Mouse (Mus musculus) ES-Bruce4 (cell line): ENCODE data around the gene Slc44a4. TPM values are rescaled to one million over a fixed set of nuclear protein-coding genes. Genes with fewer than 3 reads are reported as not detected.
"Not testable (repeated sequence)": the region's sequence is repeated elsewhere in the genome, so short reads cannot be mapped to it uniquely, and the experiment has no call there.

Experiments
- H3K27ac ChIP-seq: 2 replicates; pipeline ENCODE4 v1.5.1; 2012; ENCODE audit warnings: low read length, inconsistent platforms; ENCODE audit not compliant: insufficient read depth
- H3K27me3 ChIP-seq: 2 replicates; pipeline ENCODE4 v1.6.1; 2012; ENCODE audit warnings: mild to moderate bottlenecking, low read length, inconsistent platforms; ENCODE audit not compliant: control insufficient read depth, poor library complexity, insufficient read depth, severe bottlenecking
- H3K36me3 ChIP-seq: 2 replicates; pipeline ENCODE4 v1.6.1; 2012; ENCODE audit warnings: inconsistent platforms, mild to moderate bottlenecking, low read length, moderate library complexity; ENCODE audit not compliant: control insufficient read depth, poor library complexity, insufficient read depth, severe bottlenecking
- H3K4me1 ChIP-seq: one replicate; pipeline ENCODE4 v1.8.1; 2011; ENCODE audit warnings: low read length; ENCODE audit not compliant: control insufficient read depth, insufficient read depth
- H3K4me3 ChIP-seq: 2 replicates; pipeline ENCODE4 v1.5.1; 2011; ENCODE audit warnings: low read depth, mild to moderate bottlenecking, low read length
- H3K9ac ChIP-seq: 2 replicates; pipeline ENCODE4 v1.6.1; 2012; ENCODE audit warnings: low read depth, mild to moderate bottlenecking, inconsistent platforms; ENCODE audit not compliant: poor library complexity, severe bottlenecking
- H3K9me3 ChIP-seq: replicated peaks from 2 replicates; pipeline ENCODE4 v1.6.1; 2012; ENCODE audit warnings: mild to moderate bottlenecking, low read length, inconsistent platforms; ENCODE audit not compliant: control insufficient read depth, poor library complexity, insufficient read depth, severe bottlenecking
- CTCF ChIP-seq: IDR thresholded peaks from one replicate; pipeline ENCODE4 v1.8.1; 2011; ENCODE audit warnings: low read depth, low read length
- EP300 ChIP-seq: IDR thresholded peaks from 2 replicates; pipeline ENCODE4 v1.6.1; 2011; ENCODE audit warnings: low read depth, low read length; ENCODE audit not compliant: insufficient read depth
- POLR2A ChIP-seq: IDR thresholded peaks from one replicate; pipeline ENCODE4 v1.8.1; 2011; ENCODE audit warnings: low read length; ENCODE audit not compliant: insufficient read depth
- polyA plus RNA-seq: library from polyadenylated mRNA; stranded (reverse); fragments of >200 nt; gene quantifications from 2 replicates; pipeline ENCODE4 v1.2.4, GENCODE M21; 2011; ENCODE audit warnings: low read depth; ENCODE audit not compliant: missing spikeins, insufficient read depth, insufficient read length

Gene Slc44a4
- polyA plus RNA-seq, 1 experiment, result 5.3 TPM

DNA sequence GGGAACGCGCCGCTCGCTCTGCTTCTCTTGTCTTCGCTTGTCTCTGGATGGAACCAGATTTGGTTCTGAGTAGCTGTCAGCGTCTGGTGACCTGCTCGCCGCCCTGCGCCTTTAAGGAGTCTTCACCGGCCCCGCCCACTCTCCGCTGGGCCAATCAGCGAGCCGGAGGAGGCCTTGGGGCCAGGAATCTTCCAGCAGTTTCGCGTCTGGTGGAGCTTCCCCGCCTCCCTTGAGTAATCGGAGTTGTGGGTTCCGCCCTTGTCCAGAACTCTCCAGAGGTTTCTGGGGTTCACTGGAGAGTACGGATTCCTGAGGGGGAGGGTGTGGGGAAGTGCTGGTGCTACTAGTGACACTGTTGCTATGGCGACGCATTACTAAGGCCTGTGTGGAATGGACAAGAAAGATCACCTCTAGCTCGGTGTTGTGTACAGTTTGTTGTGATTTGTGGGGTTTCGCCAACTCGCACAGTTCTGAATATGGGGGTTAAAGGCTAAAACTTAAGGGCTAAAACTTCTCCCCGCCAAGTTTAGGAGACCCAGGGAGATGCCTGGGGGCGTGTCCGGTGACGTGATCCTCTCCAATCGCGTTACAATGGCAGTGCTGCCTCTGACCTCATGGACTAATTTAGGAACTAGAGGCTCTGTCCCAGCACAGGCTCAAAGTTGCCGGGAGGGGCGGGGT lies 57.9 kb downstream of the Slc44a4 start, which contains the start of the genes Hspa1a and Hspa1l:
Gene Hspa1a, minus strand, starts transcription at position 88 of the 681 bp plus-strand sequence.
Gene Hspa1l, plus strand, starts transcription at position 635 of the 681 bp plus-strand sequence.
- H3K4me3 ChIP-seq, result peak within 1 kb of the TSS; percentile 58
- H3K36me3 ChIP-seq, H3K9me3 ChIP-seq, H3K4me1 ChIP-seq, H3K27ac ChIP-seq, H3K27me3 ChIP-seq, H3K9ac ChIP-seq: not testable (repeated sequence)

GRCm38 (mm10) chr17:34975581-34976492 lies 61.6 kb downstream of the Slc44a4 start:
- no peak overlapping the region for H3K27ac ChIP-seq
- H3K4me1 ChIP-seq, result no peaks in the 10 kb centered on the region
- no peaks in the 10 kb centered on the region for H3K27me3 ChIP-seq
- H3K36me3 ChIP-seq, result no peaks in the 10 kb centered on the region
- no peaks in the 10 kb centered on the region for H3K9me3 ChIP-seq
- no peak overlapping the region for H3K4me3 ChIP-seq
- no peak for TF ChIP-seq POLR2A
- TF ChIP-seq EP300, result no peak
- no peak for TF ChIP-seq CTCF
- H3K9ac ChIP-seq, result no peak overlapping the region

DNA sequence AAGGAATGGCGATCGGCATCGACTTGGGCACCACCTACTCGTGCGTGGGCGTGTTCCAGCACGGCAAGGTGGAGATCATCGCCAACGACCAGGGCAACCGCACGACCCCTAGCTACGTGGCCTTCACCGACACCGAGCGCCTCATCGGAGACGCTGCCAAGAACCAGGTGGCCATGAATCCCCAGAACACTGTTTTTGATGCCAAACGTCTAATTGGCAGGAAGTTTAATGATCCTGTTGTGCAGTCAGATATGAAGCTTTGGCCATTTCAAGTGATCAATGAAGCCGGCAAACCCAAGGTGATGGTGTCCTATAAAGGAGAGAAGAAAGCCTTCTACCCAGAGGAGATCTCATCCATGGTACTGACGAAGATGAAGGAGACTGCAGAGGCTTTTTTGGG lies 62.7 kb downstream of the Slc44a4 start:
- H3K36me3 ChIP-seq, result no peaks in the 10 kb centered on the region
- TF ChIP-seq POLR2A (no peak), EP300 (no peak)
- H3K9me3 ChIP-seq, result no peaks in the 10 kb centered on the region
- H3K4me3 ChIP-seq, result no peak overlapping the region
- no peaks in the 10 kb centered on the region for H3K4me1 ChIP-seq
- H3K27ac ChIP-seq, result no peak overlapping the region
- H3K27me3 ChIP-seq, result no peaks in the 10 kb centered on the region
- H3K9ac ChIP-seq, result no peak overlapping the region

DNA sequence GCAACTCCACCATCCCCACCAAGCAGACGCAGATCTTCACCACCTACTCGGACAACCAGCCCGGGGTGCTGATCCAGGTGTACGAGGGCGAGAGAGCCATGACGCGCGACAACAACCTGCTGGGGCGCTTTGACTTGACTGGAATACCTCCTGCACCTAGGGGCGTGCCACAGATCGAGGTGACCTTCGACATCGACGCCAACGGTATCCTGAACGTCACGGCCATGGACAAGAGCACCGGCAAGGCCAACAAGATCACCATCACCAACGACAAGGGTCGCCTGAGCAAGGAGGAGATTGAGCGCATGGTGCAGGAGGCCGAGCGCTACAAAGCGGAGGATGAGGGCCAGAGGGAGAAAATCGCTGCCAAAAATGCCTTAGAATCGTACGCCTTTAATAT lies 64.0 kb downstream of the Slc44a4 start:
- no peaks in the 10 kb centered on the region for H3K36me3 ChIP-seq
- H3K4me3 ChIP-seq, result no peak overlapping the region
- H3K27me3 ChIP-seq, result no peaks in the 10 kb centered on the region
- no peaks in the 10 kb centered on the region for H3K9me3 ChIP-seq
- no peaks in the 10 kb centered on the region for H3K4me1 ChIP-seq
- no peak overlapping the region for H3K9ac ChIP-seq
- no peak overlapping the region for H3K27ac ChIP-seq
- TF ChIP-seq EP300 (no peak), POLR2A (no peak)

- H3K9ac ChIP-seq, result no peak overlapping the region
- H3K9me3 ChIP-seq, result no peaks in the 10 kb centered on the region
- H3K4me3 ChIP-seq, result no peak overlapping the region
- TF ChIP-seq POLR2A (no peak), CTCF (no peak), EP300 (no peak)
- H3K27me3 ChIP-seq, result no peaks in the 10 kb centered on the region
- peaks cover 3% of the 10 kb centered on the region; the same call in 1 of the 2 replicates for H3K36me3 ChIP-seq
- H3K4me1 ChIP-seq, result no peaks in the 10 kb centered on the region
- H3K27ac ChIP-seq, result no peak overlapping the region
These were observed 65.4 kb downstream of the Slc44a4 start for GRCm38 (mm10) chr17:34979631-34980030.

Other genes with a start within 250 kb of the Slc44a4 start
- 0.13 and 0.15 TPM in 2 replicates for gene Tnxb, start 243.9 kb upstream of the Slc44a4 start, polyA plus RNA-seq
- gene C4b, start 170.6 kb upstream of the Slc44a4 start, polyA plus RNA-seq, result 0.12 and 0.23 TPM in 2 replicates
- not detected in 2 replicates for gene Cyp21a1, start 109.9 kb upstream of the Slc44a4 start, polyA plus RNA-seq
- gene Stk19, start 77.5 kb upstream of the Slc44a4 start, polyA plus RNA-seq, result 18.7 and 25.8 TPM in 2 replicates
- 22.6 and 24.5 TPM in 2 replicates for gene Dxo, start 77.4 kb upstream of the Slc44a4 start, polyA plus RNA-seq
- 12.7 and 13.1 TPM in 2 replicates for gene Skiv2l, start 64.3 kb upstream of the Slc44a4 start, polyA plus RNA-seq
- 53.0 and 63.6 TPM in 2 replicates for gene Nelfe, start 64.1 kb upstream of the Slc44a4 start, polyA plus RNA-seq
- gene Cfb, start 51.9 kb upstream of the Slc44a4 start, polyA plus RNA-seq, result not detected in 2 replicates
- 22.8 and 24.7 TPM in 2 replicates for gene Zbtb12, start 35.0 kb upstream of the Slc44a4 start, polyA plus RNA-seq
- gene Gm20547, start 32.4 kb upstream of the Slc44a4 start, polyA plus RNA-seq, result 0.41 TPM in 1 of 2 replicates, not detected in the other
- gene C2, start 16.2 kb upstream of the Slc44a4 start, polyA plus RNA-seq, result 9.9 and 10.8 TPM in 2 replicates
- gene Ehmt2, start 16.0 kb upstream of the Slc44a4 start, polyA plus RNA-seq, result 60.9 and 75.4 TPM in 2 replicates
- 13.6 and 15.1 TPM in 2 replicates for gene Neu1, start 16.8 kb downstream of the Slc44a4 start, polyA plus RNA-seq
- 2.6 and 3.0 TPM in 2 replicates for gene Hspa1b, start 44.8 kb downstream of the Slc44a4 start, polyA plus RNA-seq
- gene Gm20481, start 55.4 kb downstream of the Slc44a4 start, polyA plus RNA-seq, result not detected in 2 replicates
- 1.9 and 2.5 TPM in 2 replicates for gene Hspa1a, start 57.7 kb downstream of the Slc44a4 start, polyA plus RNA-seq
- 0.25 TPM in 1 of 2 replicates, not detected in the other for gene Hspa1l, start 58.2 kb downstream of the Slc44a4 start, polyA plus RNA-seq
- gene Lsm2, start 67.4 kb downstream of the Slc44a4 start, polyA plus RNA-seq, result 163 and 166 TPM in 2 replicates
- 108 and 123 TPM in 2 replicates for gene Vars, start 86.5 kb downstream of the Slc44a4 start, polyA plus RNA-seq
- 0.30 and 0.33 TPM in 2 replicates for gene Vwa7, start 102.1 kb downstream of the Slc44a4 start, polyA plus RNA-seq
- 1.7 and 3.9 TPM in 2 replicates for gene Sapcd1, start 113.5 kb downstream of the Slc44a4 start, polyA plus RNA-seq
- gene Msh5, start 132.3 kb downstream of the Slc44a4 start, polyA plus RNA-seq, result 6.7 and 7.4 TPM in 2 replicates
- gene Clic1, start 135.5 kb downstream of the Slc44a4 start, polyA plus RNA-seq, result 173 and 182 TPM in 2 replicates
- gene Ddah2, start 144.6 kb downstream of the Slc44a4 start, polyA plus RNA-seq, result 92.5 and 101 TPM in 2 replicates
- gene Ly6g6c, start 150.9 kb downstream of the Slc44a4 start, polyA plus RNA-seq, result 3.7 and 4.0 TPM in 2 replicates
- gene Mpig6b, start 151.7 kb downstream of the Slc44a4 start, polyA plus RNA-seq, result 2.8 and 3.3 TPM in 2 replicates
- gene Ly6g6e, start 162.4 kb downstream of the Slc44a4 start, polyA plus RNA-seq, result 27.5 and 31.2 TPM in 2 replicates
- gene Ly6g6d, start 163.6 kb downstream of the Slc44a4 start, polyA plus RNA-seq, result 1.3 and 1.9 TPM in 2 replicates
- not detected in 2 replicates for gene Ly6g6f, start 171.1 kb downstream of the Slc44a4 start, polyA plus RNA-seq
- gene Abhd16a, start 174.8 kb downstream of the Slc44a4 start, polyA plus RNA-seq, result 12.7 and 15.6 TPM in 2 replicates
- gene Ly6g5c, start 193.8 kb downstream of the Slc44a4 start, polyA plus RNA-seq, result not detected in 2 replicates
- gene Ly6g5b, start 201.0 kb downstream of the Slc44a4 start, polyA plus RNA-seq, result not detected in 2 replicates
- 18.9 and 19.1 TPM in 2 replicates for gene Gpank1, start 207.0 kb downstream of the Slc44a4 start, polyA plus RNA-seq
- gene Csnk2b, start 207.6 kb downstream of the Slc44a4 start, polyA plus RNA-seq, result 146 and 173 TPM in 2 replicates
- 4.3 and 8.1 TPM in 2 replicates for gene D17H6S53E, start 211.9 kb downstream of the Slc44a4 start, polyA plus RNA-seq
- not detected in 2 replicates for gene Apom, start 217.6 kb downstream of the Slc44a4 start, polyA plus RNA-seq
- gene Bag6, start 220.7 kb downstream of the Slc44a4 start, polyA plus RNA-seq, result 231 and 262 TPM in 2 replicates